Mouse (Mus musculus) CH12.LX (cell line): ENCODE data around the gene C77080. TPM values are rescaled to one million over a fixed set of nuclear protein-coding genes. Genes with fewer than 3 reads are reported as not detected.

Source experiments
- DNase-seq: peaks from one replicate; pipeline ENCODE4 v3.0.0-alpha.2; 2013; ENCODE audit errors: extremely low read depth
- H3K27ac ChIP-seq: 2 replicates; pipeline ENCODE4 v1.5.1; 2012; ENCODE audit warnings: low read depth, mild to moderate bottlenecking, control low read depth, moderate library complexity; ENCODE audit not compliant: insufficient read depth
- H3K27me3 ChIP-seq: replicated peaks from 2 replicates; pipeline ENCODE3; 2012; ENCODE audit warnings: inconsistent platforms
- H3K36me3 ChIP-seq, 2 experiments: replicated peaks in 1 of 2; 2 replicates each; pipeline versions ENCODE3 to v1.6.1; 2012; ENCODE audit warnings: inconsistent platforms in 1 of 2, low read length in 1 of 2, mild to moderate bottlenecking in 1 of 2, mixed read lengths in 1 of 2, moderate library complexity in 1 of 2; ENCODE audit not compliant: control insufficient read depth in 1 of 2, insufficient read depth in 1 of 2
- H3K4me1 ChIP-seq, 2 experiments: 2 replicates each; pipeline ENCODE4 v1.6.1; 2012; ENCODE audit warnings: inconsistent platforms in 1 of 2, moderate library complexity in 1 of 2; ENCODE audit not compliant: insufficient read depth in 2 of 2, control insufficient read depth in 1 of 2
- H3K4me2 ChIP-seq: 2 replicates; pipeline ENCODE4 v1.6.1; 2012; ENCODE audit warnings: low read depth, mild to moderate bottlenecking, control low read depth; ENCODE audit not compliant: poor library complexity, insufficient read depth, severe bottlenecking
- H3K4me3 ChIP-seq, 3 experiments: fragments of 150-350 bp in 1 of 3; sonication (generic) in 1 of 3; replicated peaks in 1 of 3; 2 replicates each; pipeline versions ENCODE3 to v1.5.1; 2011 to 2012; ENCODE audit warnings: low read depth in 2 of 3, low read length in 2 of 3, mild to moderate bottlenecking in 2 of 3, moderate library complexity in 2 of 3, control low read depth in 1 of 3, improper control_type of control experiment in 1 of 3, inconsistent platforms in 1 of 3, mixed read lengths in 1 of 3; ENCODE audit not compliant: poor library complexity in 1 of 3
- H3K79me2 ChIP-seq: replicated peaks from 2 replicates; pipeline ENCODE4 v1.6.1; 2012; ENCODE audit warnings: mild to moderate bottlenecking, moderate library complexity; ENCODE audit not compliant: control insufficient read depth, poor library complexity, insufficient read depth, severe bottlenecking; ENCODE audit errors: extremely low read depth
- H3K9ac ChIP-seq: 2 replicates; pipeline ENCODE4 v1.6.1; 2012; ENCODE audit warnings: low read depth, mild to moderate bottlenecking, control low read depth, moderate library complexity; ENCODE audit not compliant: insufficient read depth
- H3K9me3 ChIP-seq: replicated peaks from 2 replicates; pipeline ENCODE3; 2012; ENCODE audit warnings: low read length, inconsistent platforms, mixed read lengths
- BHLHE40 ChIP-seq: IDR thresholded peaks from 2 replicates; pipeline ENCODE4 v1.6.1; 2011; ENCODE audit warnings: mild to moderate bottlenecking, low read depth, low read length, improper control_type of control experiment
- CTCF ChIP-seq, 2 experiments: IDR thresholded peaks in 1 of 2; conservative IDR thresholded peaks in 1 of 2; 2 replicates each; pipeline ENCODE4 v1.5.1; 2011 to 2012; ENCODE audit warnings: low read depth in 2 of 2, low read length in 2 of 2, improper control_type of control experiment in 1 of 2, inconsistent platforms in 1 of 2, mild to moderate bottlenecking in 1 of 2, moderate library complexity in 1 of 2
- ELF1 ChIP-seq: IDR thresholded peaks from 2 replicates; pipeline ENCODE4 v1.6.1; 2014; ENCODE audit warnings: low read depth, mild to moderate bottlenecking, inconsistent platforms, low read length, improper control_type of control experiment
- HCFC1 ChIP-seq: IDR thresholded peaks from 2 replicates; pipeline ENCODE4 v1.6.1; 2012; ENCODE audit warnings: low read depth, mild to moderate bottlenecking, inconsistent platforms, low read length, improper control_type of control experiment
- JUN ChIP-seq: IDR thresholded peaks from 2 replicates; pipeline ENCODE4 v1.6.1; 2011; ENCODE audit warnings: low read depth, mild to moderate bottlenecking, low read length, improper control_type of control experiment, moderate library complexity; ENCODE audit not compliant: insufficient read depth
- JUND ChIP-seq: conservative IDR thresholded peaks from 2 replicates; pipeline ENCODE4 v1.6.1; 2011; ENCODE audit warnings: low read depth, low read length, improper control_type of control experiment
- KAT2A ChIP-seq: IDR thresholded peaks from 2 replicates; pipeline ENCODE4 v1.6.1; 2012; ENCODE audit warnings: low read length, improper control_type of control experiment, inconsistent platforms; ENCODE audit not compliant: insufficient replicate concordance
- MAZ ChIP-seq: IDR thresholded peaks from 2 replicates; pipeline ENCODE4 v1.6.1; 2012; ENCODE audit warnings: low read depth, mild to moderate bottlenecking, inconsistent platforms, low read length, improper control_type of control experiment, moderate library complexity
- MXI1 ChIP-seq: IDR thresholded peaks from 2 replicates; pipeline ENCODE4 v1.6.1; 2011; ENCODE audit warnings: mild to moderate bottlenecking, low read depth, low read length, improper control_type of control experiment
- MYC ChIP-seq: IDR thresholded peaks from 2 replicates; pipeline ENCODE4 v1.6.1; 2011; ENCODE audit warnings: low read depth, mild to moderate bottlenecking, improper control_type of control experiment, low read length
- NELFE ChIP-seq: IDR thresholded peaks from 2 replicates; pipeline ENCODE4 v1.6.1; 2011; ENCODE audit warnings: low read depth, low read length, improper control_type of control experiment
- POLR2A ChIP-seq: IDR thresholded peaks from 2 replicates; pipeline ENCODE4 v1.6.1; 2011; ENCODE audit warnings: low read depth, mild to moderate bottlenecking, improper control_type of control experiment, low read length
- POLR2AphosphoS2 ChIP-seq: IDR thresholded peaks from 2 replicates; pipeline ENCODE4 v1.6.1; 2011; ENCODE audit warnings: low read depth, low read length, improper control_type of control experiment
- RAD21 ChIP-seq: IDR thresholded peaks from 2 replicates; pipeline ENCODE4 v1.6.1; 2011; ENCODE audit warnings: low read depth, mild to moderate bottlenecking, low read length, improper control_type of control experiment, moderate library complexity
- RCOR1 ChIP-seq: conservative IDR thresholded peaks from 2 replicates; pipeline ENCODE4 v1.6.1; 2012; ENCODE audit warnings: low read depth, mild to moderate bottlenecking, inconsistent platforms, low read length, improper control_type of control experiment
- SMC3 ChIP-seq: IDR thresholded peaks from 2 replicates; pipeline ENCODE4 v1.6.1; 2011; ENCODE audit warnings: low read depth, low read length, improper control_type of control experiment
- TBP ChIP-seq: conservative IDR thresholded peaks from 2 replicates; pipeline ENCODE4 v1.6.1; 2011; ENCODE audit warnings: low read depth, low read length, improper control_type of control experiment
- TCF12 ChIP-seq: IDR thresholded peaks from 2 replicates; pipeline ENCODE4 v1.6.1; 2014; ENCODE audit warnings: low read depth, mild to moderate bottlenecking, inconsistent platforms, low read length, improper control_type of control experiment
- UBTF ChIP-seq: IDR thresholded peaks from 2 replicates; pipeline ENCODE4 v1.6.1; 2012; ENCODE audit warnings: low read depth, mild to moderate bottlenecking, inconsistent platforms, low read length, improper control_type of control experiment, moderate library complexity
- USF2 ChIP-seq: conservative IDR thresholded peaks from 2 replicates; pipeline ENCODE4 v1.6.1; 2011; ENCODE audit warnings: low read depth, low read length, improper control_type of control experiment
- ZC3H11A ChIP-seq: IDR thresholded peaks from 2 replicates; pipeline ENCODE4 v1.6.1; 2012; ENCODE audit warnings: low read depth, mild to moderate bottlenecking, inconsistent platforms, low read length, improper control_type of control experiment
- ZNF384 ChIP-seq: IDR thresholded peaks from 2 replicates; pipeline ENCODE4 v1.6.1; 2012; ENCODE audit warnings: low read depth, low read length, improper control_type of control experiment, inconsistent platforms
- dilution Hi-C: fragments of 300-500 bp; cut with MboI; formaldehyde crosslinking; loops from 2 replicates; pipeline ENCODE4 v1.14.3; 2020; ENCODE audit warnings: low sequenced_read_pairs; ENCODE audit not compliant: extremely low pct_unique_long_range_greater_than_20kb, extremely low pct_ligation_motif_present
- in situ Hi-C: fragments of 300-500 bp; cut with MboI; formaldehyde crosslinking; loops from 3 replicates; pipeline ENCODE4 v1.14.3; 2019; ENCODE audit warnings: low sequenced_read_pairs, low pct_ligation_motif_present, low pct_unique_long_range_greater_than_20kb, mixed read lengths
- polyA plus RNA-seq: library from polyadenylated mRNA; unstranded; fragments of >175 nt; gene quantifications from 2 replicates; pipeline ENCODE4 v1.2.1, GENCODE M21; 2012; ENCODE audit warnings: low read depth; ENCODE audit not compliant: insufficient read length
- total RNA-seq, 2 experiments: library from RNA; depleted of rRNA; stranded (reverse); fragments of 300-350 nt in 1 of 2; fragments of >200 nt in 1 of 2; gene quantifications; 2 replicates each; pipeline ENCODE4 v1.2.3; 2012 to 2014

C77080 gene
- total and polyA plus RNA-seq, 3 experiments: 0.38 to 1.1 TPM; not detected in 1

GRCm38 (mm10) chr4:129242327-129242726, 18.9 kb downstream of the C77080 start:
- H3K4me3 ChIP-seq: no peak overlapping the region
- no peak overlapping the region for H3K9ac ChIP-seq
- H3K9me3 ChIP-seq: no peaks in the 10 kb centered on the region
- no peaks in the 10 kb centered on the region for H3K79me2 ChIP-seq
- no peaks in the 10 kb centered on the region for H3K36me3 ChIP-seq
- dilution Hi-C loops: no loop called here
- no peak for DNase-seq
- H3K27me3 ChIP-seq: peaks cover 31% of the 10 kb centered on the region
- TF ChIP-seq RAD21 (no peak), JUND (no peak), ZNF384 (no peak), POLR2AphosphoS2 (no peak), UBTF (no peak), ELF1 (no peak), POLR2A (no peak), MAZ (no peak), MYC (no peak), CTCF (conservative IDR thresholded peaks at IDR 0.05 in 1 of 2, IDR thresholded peaks at IDR 0.05 in 1 of 2; ENCODE audit: low read depth in 2 of 2, low read length in 2 of 2) (no peak), HCFC1 (no peak), RCOR1 (no peak), JUN (no peak), BHLHE40 (no peak), USF2 (no peak), KAT2A (no peak), TBP (no peak)
- H3K4me1 ChIP-seq: peaks cover 9 to 35% of the 10 kb centered on the region in 2 experiments
- H3K4me2 ChIP-seq: no peak overlapping the region
- in situ Hi-C loops: no loop called here
- H3K27ac ChIP-seq: no peak overlapping the region

- Histone ChIP-seq H3K9me3 (no peaks in the 10 kb centered on the region), H3K9ac (no peak overlapping the region), H3K27ac (no peak overlapping the region), H3K36me3 (no peaks in the 10 kb centered on the region), H3K4me1 (peaks cover 9 to 35% of the 10 kb centered on the region in 2 experiments), H3K27me3 (peaks cover 28% of the 10 kb centered on the region), H3K79me2 (no peaks in the 10 kb centered on the region), H3K4me3 (no peak overlapping the region), H3K4me2 (no peak overlapping the region)
- no peak for DNase-seq
- TF ChIP-seq RAD21: no peak
- TF ChIP-seq POLR2A: no peak
- no peak for TF ChIP-seq SMC3
- TF ChIP-seq JUN: no peak
- no peak for TF ChIP-seq MAZ
- no peak for TF ChIP-seq NELFE
- no peak for TF ChIP-seq MXI1
- no peak for TF ChIP-seq ZC3H11A
- TF ChIP-seq UBTF: no peak
- TF ChIP-seq HCFC1: no peak
- TF ChIP-seq TCF12: no peak
- in situ Hi-C loops: no loop called here
- dilution Hi-C loops: no loop called here
Observed at GRCm38 (mm10) chr4:129241898-129242297, 19.3 kb downstream of the C77080 start.
